In genomic region chrX:38237731-38238130, GRCm38 (mm10) we compare ENCODE assay signal across 10 mouse cellular contexts. TPM values are rescaled to one million over a fixed set of nuclear protein-coding genes. Genes with fewer than 3 reads are reported as not detected.
DNase-seq lines count a peak whose midpoint lies in the region; ATAC-seq and TF ChIP-seq lines count a peak whose summit lies in the region.
"Had no signal": no experiment of that assay in that cellular context is flagged by ENCODE, and none has a peak within 500 bp of the region (broad histone marks: within the 10 kb centered on the region; RNA-seq: fewer than 3 reads in every experiment).

No protein-coding gene starts in this region.

- H3K9me3 ChIP-seq in kidney, embryonic 14.5 days (ENCODE audit: control insufficient read depth, low read length), result no peaks in the 10 kb centered on the region
- no peaks in the 10 kb centered on the region for H3K9me3 ChIP-seq in G1E (replicated peaks)
- H3K9me3 ChIP-seq: embryonic facial prominence, embryonic 13.5 days; lung, embryonic 15.5 days had no signal

- H3K4me3 ChIP-seq in kidney, adult 2 months (ENCODE audit: insufficient read depth, low read depth, low read length), result no peak overlapping the region
- no peak overlapping the region for H3K4me3 ChIP-seq in kidney, embryonic 14.5 days (ENCODE audit: low read length)
- no peak overlapping the region for H3K4me3 ChIP-seq in G1E (ENCODE audit: low read depth, low read length)
- H3K4me3 ChIP-seq: embryonic facial prominence, embryonic 13.5 days; lung, embryonic 15.5 days had no signal

- no peak overlapping the region for H3K4me2 ChIP-seq in kidney, embryonic 14.5 days (replicated peaks; ENCODE audit: low read depth, low read length)
- H3K4me2 ChIP-seq: embryonic facial prominence, embryonic 13.5 days; lung, embryonic 15.5 days had no signal

- H3K27me3 ChIP-seq in kidney, adult 2 months (replicated peaks; ENCODE audit: control insufficient read depth, insufficient read depth, low read length), result no peaks in the 10 kb centered on the region
- H3K27me3 ChIP-seq in kidney, embryonic 14.5 days (ENCODE audit: control insufficient read depth, insufficient read depth, low read length), result no peaks in the 10 kb centered on the region
- peaks cover 3% of the 10 kb centered on the region; the same call in 1 of the 2 replicates for H3K27me3 ChIP-seq in G1E (ENCODE audit: insufficient read depth, low read length)
- H3K27me3 ChIP-seq: embryonic facial prominence, embryonic 13.5 days; lung, embryonic 15.5 days had no signal

- no peak overlapping the region for H3K27ac ChIP-seq in kidney, adult 2 months (ENCODE audit: insufficient read depth, low read depth, low read length)
- H3K27ac ChIP-seq in kidney, embryonic 14.5 days (ENCODE audit: low read depth, low read length), result no peak overlapping the region
- H3K27ac ChIP-seq: embryonic facial prominence, embryonic 13.5 days; lung, embryonic 15.5 days had no signal

- peak; percentile 7 for DNase-seq in cerebellum, adult 11 months
- DNase-seq in cerebellum, adult 8-10 months, result no peak
- peak; percentile 27 for DNase-seq in kidney, adult 2 months
- no peak for DNase-seq in G1E (ENCODE audit: low spot score)
- peak; percentile 21 for DNase-seq in embryo, embryonic 11 days
- DNase-seq in naive thymus-derived CD4-positive, alpha-beta T cell, adult 2 months (ENCODE audit: low read depth), result peak; percentile 42
- DNase-seq in ovary, postnatal 14 days (ENCODE audit: low spot score), result no peak

- WGBS in kidney, adult 2 months, result 46% methylated on average over 2 of the region's 2 CpGs
- WGBS in kidney, embryonic 14.5 days, result 45% methylated on average over 2 of the region's 2 CpGs

- no peak for TF ChIP-seq POLR2A in kidney, adult 2 months (IDR thresholded peaks at IDR 0.05; ENCODE audit: low read depth, low read length)

- H3K36me3 ChIP-seq in kidney, adult 2 months (ENCODE audit: control insufficient read depth, insufficient read depth, low read length), result no peaks in the 10 kb centered on the region
- no peaks in the 10 kb centered on the region for H3K36me3 ChIP-seq in kidney, embryonic 14.5 days (ENCODE audit: control insufficient read depth, insufficient read depth, low read length)
- no peaks in the 10 kb centered on the region for H3K36me3 ChIP-seq in G1E (replicated peaks)
- H3K36me3 ChIP-seq: embryonic facial prominence, embryonic 13.5 days; lung, embryonic 15.5 days had no signal

- no peak overlapping the region for H3K9ac ChIP-seq in kidney, embryonic 14.5 days (ENCODE audit: low read depth, low read length)
- H3K9ac ChIP-seq: embryonic facial prominence, embryonic 13.5 days; lung, embryonic 15.5 days had no signal

- no peak for ATAC-seq in kidney, embryonic 14.5 days (ENCODE audit: low FRiP score, low TSS enrichment)
- no peak for ATAC-seq in G1E (ENCODE audit: extremely low read depth, insufficient number of reproducible peaks, low FRiP score, poor library complexity, severe bottlenecking)

- TF ChIP-seq CTCF in kidney, adult 2 months (conservative IDR thresholded peaks at IDR 0.05; ENCODE audit: insufficient read depth, insufficient read length, low read depth, low read length), result peak; percentile 32; the same call in 1 of the 2 replicates
- peak; percentile 69 for TF ChIP-seq CTCF in G1E (IDR thresholded peaks at IDR 0.05; ENCODE audit: low read depth, low read length)

- H3K4me1 ChIP-seq in kidney, adult 2 months (ENCODE audit: control insufficient read depth, insufficient read depth, low read length), result no peaks in the 10 kb centered on the region
- H3K4me1 ChIP-seq in kidney, embryonic 14.5 days (ENCODE audit: control insufficient read depth, insufficient read depth, low read length), result no peaks in the 10 kb centered on the region
- no peaks in the 10 kb centered on the region for H3K4me1 ChIP-seq in G1E (ENCODE audit: insufficient read depth, low read depth, low read length)
- H3K4me1 ChIP-seq: embryonic facial prominence, embryonic 13.5 days; lung, embryonic 15.5 days had no signal

RNA-seq across cellular contexts. Expression of gene Tmem255a, which starts 14.5 kb away (rescaled TPM):
- 0.17 and 0.22 TPM in 2 replicates for polyA plus RNA-seq in kidney, adult 2 months (2012; rRNA removed)
- polyA plus RNA-seq in kidney, embryonic 14.5 days (2014; fragmentation: Nextera tagmentation; extraction: Ambion mirVana), result 23.5 and 31.5 TPM in 2 replicates
- total RNA-seq in G1E (2014; fragmentation: Nextera tagmentation) (not detected in 2 replicates), G1E (2017) (0.11 and 0.12 TPM in 2 replicates)
- not detected in 2 replicates for polyA plus RNA-seq in G1E (2012)

RNA-seq across cellular contexts. Expression of gene Zbtb33, which starts 48.1 kb away (rescaled TPM):
- 4.4 and 4.6 TPM in 2 replicates for polyA plus RNA-seq in kidney, adult 2 months (2012; rRNA removed)
- polyA plus RNA-seq in kidney, embryonic 14.5 days (2014; fragmentation: Nextera tagmentation; extraction: Ambion mirVana), result 6.9 and 8.0 TPM in 2 replicates
- total RNA-seq in G1E (2014; fragmentation: Nextera tagmentation) (57.7 and 69.4 TPM in 2 replicates), G1E (2017) (32.2 and 32.9 TPM in 2 replicates)
- 2.6 and 2.8 TPM in 2 replicates for polyA plus RNA-seq in G1E (2012)

Comparison
In these comparisons a context has a peak if more than half of its experiments do, and no peak if none do; other contexts are left out.
1. DNase-seq: peak in cerebellum, adult 11 months (single experiment), kidney, adult 2 months (single experiment), embryo, embryonic 11 days (single experiment) and naive thymus-derived CD4-positive, alpha-beta T cell, adult 2 months (single experiment); none in cerebellum, adult 8-10 months (single experiment), G1E (single experiment) and ovary, postnatal 14 days (single experiment).
2. RNA of gene Tmem255a, which starts 14.5 kb away (polyA plus RNA-seq): 23.5 to 31.5 TPM in kidney, embryonic 14.5 days; 0.17 to 0.22 TPM in kidney, adult 2 months and not detected in G1E; every median in the first group is over 10 times any median in the second.